8 mouse cellular contexts compared by ENCODE assay signal in genomic region chr13:51777738-51778274, GRCm38 (mm10). TPM values are rescaled to one million over a fixed set of nuclear protein-coding genes. Genes with fewer than 3 reads are reported as not detected.
DNase-seq lines count a peak whose midpoint lies in the region; ATAC-seq lines count a peak whose summit lies in the region.

No protein-coding gene starts in this region.

- H3K4me1 ChIP-seq in kidney, embryonic 14.5 days (ENCODE audit: control insufficient read depth, insufficient read depth, low read length) = peaks cover 27% of the 10 kb centered on the region
- peaks cover 18% of the 10 kb centered on the region for H3K4me1 ChIP-seq in forebrain, embryonic 12.5 days
- H3K4me1 ChIP-seq in hindbrain, embryonic 13.5 days (replicated peaks) = peaks cover 31% of the 10 kb centered on the region
- H3K4me1 ChIP-seq in neural tube, embryonic 15.5 days = peaks cover 28% of the 10 kb centered on the region

- ATAC-seq in kidney, embryonic 14.5 days (ENCODE audit: low FRiP score, low TSS enrichment) = peak; percentile 30; the same call in 1 of the 2 replicates
- no peak; the same call in 1 of the 2 replicates for ATAC-seq in forebrain, embryonic 12.5 days (ENCODE audit: low FRiP score)
- ATAC-seq in hindbrain, embryonic 13.5 days (ENCODE audit: low FRiP score) = peak; percentile 27; the same call in 1 of the 2 replicates
- 0 out of 2 replicates have a peak, but pooled peaks have one; percentile 6 for ATAC-seq in neural tube, embryonic 15.5 days (ENCODE audit: low FRiP score)

- no peak for DNase-seq in kidney, postnatal 4 days
- DNase-seq in MN1 (ENCODE audit: low spot score) = peak; percentile 73
- DNase-seq in urinary bladder, adult 2 months (ENCODE audit: low spot score) = no peak
- no peak for DNase-seq in testis, postnatal 14 days (ENCODE audit: low spot score)

- no peaks in the 10 kb centered on the region for H3K27me3 ChIP-seq in kidney, embryonic 14.5 days (ENCODE audit: control insufficient read depth, insufficient read depth, low read length)
- H3K27me3 ChIP-seq in forebrain, embryonic 12.5 days = no peaks in the 10 kb centered on the region
- H3K27me3 ChIP-seq in hindbrain, embryonic 13.5 days = no peaks in the 10 kb centered on the region
- H3K27me3 ChIP-seq in neural tube, embryonic 15.5 days (replicated peaks) = no peaks in the 10 kb centered on the region

- no peaks in the 10 kb centered on the region for H3K9me3 ChIP-seq in kidney, embryonic 14.5 days (ENCODE audit: control insufficient read depth, low read length)
- H3K9me3 ChIP-seq in forebrain, embryonic 12.5 days = no peaks in the 10 kb centered on the region
- H3K9me3 ChIP-seq in hindbrain, embryonic 13.5 days = no peaks in the 10 kb centered on the region
- no peaks in the 10 kb centered on the region for H3K9me3 ChIP-seq in neural tube, embryonic 15.5 days (replicated peaks)

- H3K27ac ChIP-seq in kidney, embryonic 14.5 days (ENCODE audit: low read depth, low read length) = 0 out of 2 replicates have a peak overlapping the region, but pooled peaks have one; percentile 2
- H3K27ac ChIP-seq in forebrain, embryonic 12.5 days = peak overlapping the region; percentile 68
- 0 out of 2 replicates have a peak overlapping the region, but pooled peaks have one; percentile 52 for H3K27ac ChIP-seq in hindbrain, embryonic 13.5 days
- peak overlapping the region; percentile 67 for H3K27ac ChIP-seq in neural tube, embryonic 15.5 days (replicated peaks)

- H3K4me3 ChIP-seq in kidney, embryonic 14.5 days (ENCODE audit: low read length) = no peak overlapping the region
- H3K4me3 ChIP-seq in forebrain, embryonic 12.5 days (replicated peaks) = no peak overlapping the region
- H3K4me3 ChIP-seq in hindbrain, embryonic 13.5 days = no peak overlapping the region
- no peak overlapping the region for H3K4me3 ChIP-seq in neural tube, embryonic 15.5 days (replicated peaks)

- 56% methylated on average over 6 of the region's 6 CpGs for WGBS in kidney, embryonic 14.5 days
- WGBS in forebrain, embryonic 12.5 days = 54% methylated on average over 6 of the region's 6 CpGs
- WGBS in hindbrain, embryonic 13.5 days = 58% methylated on average over 6 of the region's 6 CpGs
- WGBS in neural tube, embryonic 15.5 days = 48% methylated on average over 6 of the region's 6 CpGs

- H3K36me3 ChIP-seq in kidney, embryonic 14.5 days (ENCODE audit: control insufficient read depth, insufficient read depth, low read length) = no peaks in the 10 kb centered on the region
- H3K36me3 ChIP-seq in forebrain, embryonic 12.5 days (replicated peaks) = no peaks in the 10 kb centered on the region
- H3K36me3 ChIP-seq in hindbrain, embryonic 13.5 days = no peaks in the 10 kb centered on the region
- no peaks in the 10 kb centered on the region for H3K36me3 ChIP-seq in neural tube, embryonic 15.5 days

- H3K9ac ChIP-seq in kidney, embryonic 14.5 days (ENCODE audit: low read depth, low read length) = no peak overlapping the region
- no peak overlapping the region for H3K9ac ChIP-seq in forebrain, embryonic 12.5 days
- H3K9ac ChIP-seq in hindbrain, embryonic 13.5 days = peak overlapping the region; percentile 61
- no peak overlapping the region for H3K9ac ChIP-seq in neural tube, embryonic 15.5 days (replicated peaks)

- H3K4me2 ChIP-seq in kidney, embryonic 14.5 days (replicated peaks; ENCODE audit: low read depth, low read length) = no peak overlapping the region
- no peak overlapping the region for H3K4me2 ChIP-seq in forebrain, embryonic 12.5 days
- peak overlapping the region; percentile 22; the same call in 1 of the 2 replicates for H3K4me2 ChIP-seq in hindbrain, embryonic 13.5 days
- no peak overlapping the region for H3K4me2 ChIP-seq in neural tube, embryonic 15.5 days

RNA-seq across cellular contexts. Expression of gene Sema4d, which starts 15.7 kb away (rescaled TPM):
- 11.3 and 20.2 TPM in 2 replicates for polyA plus RNA-seq in kidney, embryonic 14.5 days (2014; fragmentation: Nextera tagmentation; extraction: Ambion mirVana)
- 8.2 and 11.4 TPM in 2 replicates for polyA plus RNA-seq in forebrain, embryonic 12.5 days (2016; fragmentation: Nextera tagmentation; extraction: Ambion mirVana)
- polyA plus RNA-seq in hindbrain, embryonic 13.5 days (2015; fragmentation: Nextera tagmentation; extraction: Ambion mirVana) = 10.5 and 10.9 TPM in 2 replicates
- polyA plus RNA-seq in neural tube, embryonic 15.5 days (2015; fragmentation: Nextera tagmentation; extraction: Ambion mirVana) = 15.2 and 17.9 TPM in 2 replicates
- 6.1 and 8.1 TPM in 2 replicates for polyA plus RNA-seq in urinary bladder, adult 2 months (2012; rRNA removed)

Comparison
In these comparisons a context has a peak if more than half of its experiments do, and no peak if none do; other contexts are left out.
1. H3K27ac ChIP-seq: peak in every context shown above with its lines; median percentile 68 in forebrain, embryonic 12.5 days; 67 in neural tube, embryonic 15.5 days; 52 in hindbrain, embryonic 13.5 days; 2 in kidney, embryonic 14.5 days.